Mouse (Mus musculus): ENCODE results near the gene Osbp2. TPM values are rescaled to one million over a fixed set of nuclear protein-coding genes. Genes with fewer than 3 reads are reported as not detected.

The Osbp2 gene
- total RNA-seq, 1 experiment from 2014 or later = not detected

GRCm38 (mm10) chr11:3773782-3774462 is 89.8 kb downstream of the Osbp2 start:
- ATAC-seq (ENCODE audit: extremely low read depth, insufficient number of reproducible peaks, low FRiP score, poor library complexity, severe bottlenecking) = no peak

DNA sequence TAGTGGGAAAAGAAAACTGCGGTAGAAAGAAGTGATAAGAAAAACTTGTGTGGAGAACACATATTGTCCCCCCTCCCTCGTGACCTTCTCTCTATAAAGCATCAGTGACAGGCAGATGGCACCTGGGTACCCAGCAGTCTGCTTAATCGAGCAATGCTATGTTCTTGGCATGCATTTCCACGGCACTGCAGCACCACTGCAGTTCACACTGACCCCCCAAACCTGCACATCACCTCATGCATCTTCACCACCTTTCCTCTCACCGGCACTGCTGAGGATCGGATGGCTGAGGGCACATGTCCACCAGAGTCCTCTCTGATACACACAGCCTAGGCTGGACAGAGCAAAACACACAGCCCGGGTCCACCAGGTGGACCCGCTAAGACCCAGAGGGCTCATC is 90.6 kb downstream of the Osbp2 start:
- no peak for ATAC-seq (ENCODE audit: extremely low read depth, insufficient number of reproducible peaks, low FRiP score, poor library complexity, severe bottlenecking)

DNA sequence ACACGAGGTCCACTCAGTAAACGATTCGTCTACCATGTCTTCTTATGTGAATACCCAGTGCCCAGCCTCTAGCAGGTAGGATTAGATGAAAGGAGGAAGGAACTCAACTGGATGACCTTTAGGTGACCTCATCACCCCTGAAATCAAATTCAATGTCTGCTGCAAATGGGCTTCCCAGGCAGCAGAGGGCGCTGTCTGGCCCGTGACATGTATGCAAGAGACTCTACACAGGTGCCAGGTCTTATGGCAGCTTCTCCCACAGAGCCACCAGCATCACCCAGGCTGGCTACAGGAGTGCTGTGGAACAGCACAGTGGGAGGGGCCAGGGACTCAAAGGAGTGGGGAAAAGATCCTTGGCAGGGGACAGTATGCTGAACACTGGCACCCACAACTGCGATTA is 92.4 kb downstream of the Osbp2 start:
- ATAC-seq (ENCODE audit: extremely low read depth, insufficient number of reproducible peaks, low FRiP score, poor library complexity, severe bottlenecking) = no peak

- no peak for ATAC-seq (ENCODE audit: extremely low read depth, insufficient number of reproducible peaks, low FRiP score, poor library complexity, severe bottlenecking)
Measured at GRCm38 (mm10) chr11:3767830-3768229, 95.9 kb downstream of the Osbp2 start.

- ATAC-seq (ENCODE audit: extremely low read depth, insufficient number of reproducible peaks, low FRiP score, poor library complexity, severe bottlenecking) = no peak
Measured at GRCm38 (mm10) chr11:3766964-3767363, 96.7 kb downstream of the Osbp2 start.

- ATAC-seq (ENCODE audit: extremely low read depth, insufficient number of reproducible peaks, low FRiP score, poor library complexity, severe bottlenecking) = no peak
Measured at GRCm38 (mm10) chr11:3764352-3764751, 99.4 kb downstream of the Osbp2 start.

GRCm38 (mm10) chr11:3761775-3762501 is 101.8 kb downstream of the Osbp2 start:
- no peak for ATAC-seq (ENCODE audit: extremely low read depth, insufficient number of reproducible peaks, low FRiP score, poor library complexity, severe bottlenecking)

DNA sequence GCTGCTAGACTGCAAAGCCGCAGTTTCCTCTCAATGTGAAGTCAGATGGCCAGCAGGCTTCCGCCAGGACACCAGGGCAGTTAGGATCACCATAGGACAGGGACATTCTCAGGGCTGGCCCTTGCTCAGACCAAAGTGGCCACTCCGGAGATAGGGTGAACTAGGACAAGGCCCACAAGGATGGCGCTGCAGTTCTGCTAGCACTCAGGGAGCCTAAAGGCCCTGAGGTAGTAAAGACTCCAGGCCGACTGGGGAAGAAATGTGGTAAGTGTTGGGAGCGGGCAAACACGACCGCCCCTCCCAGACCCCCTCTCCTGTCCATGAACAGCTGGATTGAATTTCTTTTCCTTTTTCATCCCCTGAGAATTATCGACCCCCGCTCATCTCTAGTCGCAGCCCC is 102.4 kb downstream of the Osbp2 start:
- no peak for ATAC-seq (ENCODE audit: extremely low read depth, insufficient number of reproducible peaks, low FRiP score, poor library complexity, severe bottlenecking)

DNA sequence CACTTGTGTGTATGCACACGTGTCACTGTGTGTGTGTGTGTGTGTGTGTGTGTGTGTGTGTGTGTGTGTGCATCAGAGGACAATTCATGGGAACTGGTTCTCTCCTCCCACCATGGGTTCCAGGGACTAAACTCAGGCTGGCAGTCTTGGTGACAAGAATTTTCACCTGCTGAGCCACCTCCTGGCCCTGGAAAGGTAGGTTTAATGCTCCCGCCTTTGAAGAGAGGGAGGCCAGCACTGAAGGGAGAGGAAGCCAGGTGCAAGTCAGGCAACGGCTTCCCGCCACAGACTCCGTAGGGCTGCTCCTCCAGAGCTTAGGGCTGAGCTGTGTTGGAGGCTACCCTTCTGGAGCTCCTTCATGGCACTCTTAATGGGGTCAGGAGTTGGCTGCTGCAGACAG is 104.3 kb downstream of the Osbp2 start:
- ATAC-seq (ENCODE audit: extremely low read depth, insufficient number of reproducible peaks, low FRiP score, poor library complexity, severe bottlenecking) = no peak

DNA sequence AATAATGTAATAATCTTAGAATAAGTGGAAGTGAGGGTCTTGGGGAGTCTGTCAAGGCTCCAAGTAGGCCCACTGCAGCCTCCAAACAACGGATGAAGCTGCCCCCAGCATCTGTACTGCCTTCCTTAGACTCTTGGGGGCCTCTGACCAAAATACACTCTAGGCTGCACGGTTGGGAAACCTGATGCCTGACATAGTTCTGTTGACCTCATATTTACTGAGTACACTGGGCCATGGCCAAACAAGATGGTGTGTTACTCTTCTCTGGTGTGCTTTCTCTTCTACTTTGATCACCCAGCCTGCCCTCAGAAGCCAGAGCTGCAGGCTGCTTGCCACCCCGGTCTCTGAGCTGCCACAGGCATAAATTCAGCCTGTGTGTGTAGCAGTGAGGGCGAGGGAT is 108.4 kb downstream of the Osbp2 start:
- no peak for ATAC-seq (ENCODE audit: extremely low read depth, insufficient number of reproducible peaks, low FRiP score, poor library complexity, severe bottlenecking)

DNA sequence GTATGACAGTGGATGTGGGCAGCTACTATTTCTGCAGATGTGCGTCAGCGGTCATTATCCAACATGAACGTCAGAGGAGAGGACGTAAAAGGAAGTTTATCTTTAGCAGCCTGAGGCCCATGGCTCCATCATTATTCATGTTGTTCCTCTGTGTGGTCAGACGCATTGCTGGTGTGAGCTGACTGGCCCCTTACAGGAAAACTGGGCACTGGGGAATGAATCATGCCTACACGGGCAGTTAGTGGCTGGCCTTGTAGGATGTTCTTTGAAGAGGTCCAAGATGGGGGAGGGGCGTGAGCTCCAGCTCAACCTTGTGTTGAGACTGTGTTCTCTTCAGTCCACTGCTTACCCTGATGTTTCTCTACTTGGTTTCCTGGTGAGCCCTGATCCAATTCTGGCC is 109.0 kb downstream of the Osbp2 start:
- ATAC-seq (ENCODE audit: extremely low read depth, insufficient number of reproducible peaks, low FRiP score, poor library complexity, severe bottlenecking) = no peak

- ATAC-seq (ENCODE audit: extremely low read depth, insufficient number of reproducible peaks, low FRiP score, poor library complexity, severe bottlenecking) = no peak
Measured at GRCm38 (mm10) chr11:3753897-3754296, 109.8 kb downstream of the Osbp2 start.

DNA sequence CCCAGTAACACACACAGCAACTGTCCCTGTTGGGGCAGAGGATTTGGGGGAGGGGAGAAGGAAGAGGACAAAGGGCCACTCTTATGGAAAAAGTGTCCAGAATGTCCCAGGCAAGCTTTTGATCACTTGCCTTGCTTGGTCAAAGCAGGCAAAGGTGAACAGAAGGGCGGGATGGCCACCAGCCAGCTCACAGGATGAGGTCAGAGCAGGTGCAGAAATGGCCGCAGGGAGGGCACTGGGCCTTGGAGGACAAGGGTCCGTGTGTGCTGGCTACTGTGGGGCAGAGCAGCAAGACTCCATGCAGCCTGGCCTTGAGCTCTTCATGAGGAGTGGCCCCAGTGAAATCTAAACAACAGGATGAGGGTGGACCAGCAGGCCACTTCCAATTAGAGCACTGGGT is 110.9 kb downstream of the Osbp2 start:
- no peak for ATAC-seq (ENCODE audit: extremely low read depth, insufficient number of reproducible peaks, low FRiP score, poor library complexity, severe bottlenecking)

DNA sequence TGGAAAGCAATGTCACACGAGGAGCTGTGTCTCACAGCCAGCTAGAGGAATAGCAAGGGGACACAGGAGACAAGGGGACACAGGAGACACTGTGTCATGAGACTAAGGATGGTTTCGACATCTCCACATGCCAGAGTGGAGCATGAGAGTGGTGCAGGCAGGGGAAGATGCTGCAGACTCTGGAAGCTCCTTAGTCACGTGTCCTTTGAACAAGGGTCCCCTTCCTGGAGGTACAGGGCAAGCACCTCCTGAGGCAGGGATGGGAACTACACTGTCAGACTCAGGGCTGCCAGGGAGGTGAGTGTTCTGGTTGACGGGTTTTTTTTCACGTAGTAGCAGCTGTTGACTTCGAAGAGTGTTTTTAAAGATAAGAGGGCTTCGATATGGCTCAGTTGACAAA is 113.9 kb downstream of the Osbp2 start:
- no peak for ATAC-seq (ENCODE audit: extremely low read depth, insufficient number of reproducible peaks, low FRiP score, poor library complexity, severe bottlenecking)

DNA sequence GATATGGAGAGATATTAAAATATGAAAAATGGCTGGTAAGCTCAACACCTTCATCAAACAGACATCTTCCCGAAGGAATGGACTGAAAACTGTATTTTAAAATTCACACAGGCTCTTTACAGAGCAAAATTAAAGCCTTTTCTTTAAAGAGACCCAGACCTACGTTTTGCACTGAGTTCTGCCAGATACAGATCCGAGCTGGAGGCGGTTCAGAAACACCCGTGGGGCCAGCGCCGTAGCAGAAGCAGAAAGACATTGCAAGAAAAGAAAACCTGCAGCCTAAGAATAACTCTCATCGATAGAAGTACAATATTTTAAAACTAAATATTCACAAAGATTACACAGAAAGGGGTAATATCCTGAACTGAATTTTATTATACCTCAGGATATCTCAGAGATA is 121.3 kb downstream of the Osbp2 start:
- no peak for ATAC-seq (ENCODE audit: extremely low read depth, insufficient number of reproducible peaks, low FRiP score, poor library complexity, severe bottlenecking)

- no peak for ATAC-seq (ENCODE audit: extremely low read depth, insufficient number of reproducible peaks, low FRiP score, poor library complexity, severe bottlenecking)
Measured at GRCm38 (mm10) chr11:3741183-3741582, 122.5 kb downstream of the Osbp2 start.

GRCm38 (mm10) chr11:3738778-3739177 is 124.9 kb downstream of the Osbp2 start:
- ATAC-seq (ENCODE audit: extremely low read depth, insufficient number of reproducible peaks, low FRiP score, poor library complexity, severe bottlenecking) = no peak

- no peak for ATAC-seq (ENCODE audit: extremely low read depth, insufficient number of reproducible peaks, low FRiP score, poor library complexity, severe bottlenecking)
Measured at GRCm38 (mm10) chr11:3735715-3736114, 128.0 kb downstream of the Osbp2 start.

GRCm38 (mm10) chr11:3733933-3734636 is 129.6 kb downstream of the Osbp2 start:
- ATAC-seq (ENCODE audit: extremely low read depth, insufficient number of reproducible peaks, low FRiP score, poor library complexity, severe bottlenecking) = no peak

DNA sequence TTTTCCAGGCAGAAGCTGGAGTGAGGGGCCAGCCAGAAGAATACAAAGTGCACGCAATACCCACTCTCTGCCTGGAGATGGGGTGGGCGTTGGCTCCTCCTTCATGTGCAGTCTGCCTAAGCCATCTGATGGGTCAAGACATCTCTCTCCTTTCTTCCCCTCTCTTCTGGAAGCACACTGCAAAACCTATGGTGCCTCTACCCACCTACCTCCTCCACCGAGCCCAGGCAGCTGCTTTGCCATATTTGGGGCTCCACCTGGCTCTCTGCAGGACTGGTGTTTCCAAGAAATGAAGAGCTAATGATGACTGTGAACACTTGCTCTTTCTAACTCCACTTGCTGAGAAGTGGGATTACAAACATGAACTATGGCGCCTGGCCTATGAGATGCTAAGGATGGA is 132.2 kb downstream of the Osbp2 start:
- no peak for ATAC-seq (ENCODE audit: extremely low read depth, insufficient number of reproducible peaks, low FRiP score, poor library complexity, severe bottlenecking)
